Mouse (Mus musculus) CH12.LX (cell line): ENCODE measurements around the gene Tcl1b4.
"Not testable (repeated sequence)": the region's sequence is repeated elsewhere in the genome, so short reads cannot be mapped to it uniquely, and the experiment has no call there.

ENCODE experiments used
- BHLHE40 ChIP-seq: IDR thresholded peaks from 2 replicates; pipeline ENCODE4 v1.6.1; 2011; ENCODE audit warnings: mild to moderate bottlenecking, low read depth, low read length, improper control_type of control experiment
- CTCF ChIP-seq, 2 experiments: IDR thresholded peaks in 1 of 2; conservative IDR thresholded peaks in 1 of 2; 2 replicates each; pipeline ENCODE4 v1.5.1; 2011 to 2012; ENCODE audit warnings: low read depth in 2 of 2, low read length in 2 of 2, improper control_type of control experiment in 1 of 2, inconsistent platforms in 1 of 2, mild to moderate bottlenecking in 1 of 2, moderate library complexity in 1 of 2
- NRF1 ChIP-seq: IDR thresholded peaks from 2 replicates; pipeline ENCODE4 v1.6.1; 2014; ENCODE audit warnings: low read depth, mild to moderate bottlenecking, inconsistent platforms, low read length, improper control_type of control experiment, moderate library complexity

GRCm38 (mm10) chr12:105190743-105191142, 11.0 kb upstream of the Tcl1b4 start, which contains the start of gene Tcl1b3:
- TF ChIP-seq CTCF (conservative IDR thresholded peaks at IDR 0.05 in 1 of 2, IDR thresholded peaks at IDR 0.05 in 1 of 2; ENCODE audit: low read depth in 2 of 2, low read length in 2 of 2); BHLHE40; NRF1: not testable (repeated sequence)
